In the genomic region with DNA sequence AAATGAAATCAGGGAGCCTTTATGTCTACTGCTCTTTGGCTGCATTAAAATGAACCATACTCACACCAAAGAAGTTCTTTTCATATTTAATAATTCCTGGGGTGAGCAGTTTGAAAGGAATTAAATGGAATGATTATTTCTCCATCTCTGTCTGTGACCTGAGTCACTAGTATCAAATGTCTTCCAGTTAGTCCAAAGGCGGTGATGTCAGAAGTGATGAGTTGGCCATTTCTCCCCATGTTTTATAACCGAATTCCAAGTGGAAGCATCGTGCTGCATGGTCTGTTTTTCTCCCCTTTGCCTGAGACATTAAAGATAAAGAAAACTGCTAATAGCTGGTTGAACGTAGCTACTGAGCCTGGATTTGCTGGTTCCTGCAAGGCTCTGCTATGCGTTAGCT, we compare ENCODE assay signal across 13 mouse cellular contexts.
"Had no signal": no experiment of that assay in that cellular context is flagged by ENCODE, and none has a peak within 500 bp of the region (broad histone marks: within the 10 kb centered on the region; RNA-seq: fewer than 3 reads in every experiment).

No protein-coding gene starts in this region.

- H3K4me2 ChIP-seq: limb, embryonic 13.5 days; liver, embryonic 13.5 days; midbrain, embryonic 11.5 days had no signal

- H3K36me3 ChIP-seq: limb, embryonic 13.5 days; liver, embryonic 13.5 days had no signal

- DNase-seq: kidney, postnatal 14 days; kidney, postnatal 4 days; left cerebral cortex, postnatal 4 days; liver, embryonic 13.5 days; lung, adult 2 months; lung, postnatal 14 days; lung, postnatal 4 days; thymus, adult 2 months; thymus, postnatal 14 days; thymus, postnatal 4 days had no signal

- H3K4me3 ChIP-seq: limb, embryonic 13.5 days; liver, embryonic 13.5 days had no signal

- H3K4me1 ChIP-seq: liver, embryonic 13.5 days had no signal

- H3K27me3 ChIP-seq: limb, embryonic 13.5 days; liver, embryonic 13.5 days had no signal

- H3K9me3 ChIP-seq: limb, embryonic 13.5 days; liver, embryonic 13.5 days had no signal

- H3K9ac ChIP-seq: limb, embryonic 13.5 days; liver, embryonic 13.5 days had no signal

- H3K27ac ChIP-seq: limb, embryonic 13.5 days; liver, embryonic 13.5 days; stomach, postnatal 0 days had no signal
